Mouse (Mus musculus): ENCODE data around the gene Olfr645. TPM values are rescaled to one million over a fixed set of nuclear protein-coding genes. Genes with fewer than 3 reads are reported as not detected.

Gene Olfr645
- total RNA-seq (2021) = not detected in 2 replicates
- long read RNA-seq, experiment 1 = 0 reads
- long read RNA-seq, experiment 2 = 0 reads

DNA sequence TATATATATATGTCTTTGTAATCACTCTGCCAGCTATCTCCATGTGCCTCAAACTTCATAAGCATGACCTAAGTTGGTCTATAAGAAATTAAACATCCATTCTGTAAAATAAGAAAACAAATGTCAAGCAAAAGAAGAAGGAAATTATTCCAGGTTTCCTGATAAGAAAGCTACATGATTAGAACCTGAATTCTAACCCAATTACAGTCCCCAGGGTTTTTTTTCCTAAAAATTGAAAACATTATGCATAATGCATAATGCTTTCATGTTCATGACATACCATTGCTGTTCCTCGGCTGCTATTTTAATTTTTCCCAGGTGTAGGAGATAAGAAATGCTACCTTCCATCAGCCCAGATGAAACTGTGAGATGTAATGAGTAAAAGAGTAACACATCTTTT, at the start of gene Olfr645:
Gene Olfr645, minus strand, starts transcription at position 101 of the 400 bp plus-strand sequence.
- no peak for DNase-seq

DNA sequence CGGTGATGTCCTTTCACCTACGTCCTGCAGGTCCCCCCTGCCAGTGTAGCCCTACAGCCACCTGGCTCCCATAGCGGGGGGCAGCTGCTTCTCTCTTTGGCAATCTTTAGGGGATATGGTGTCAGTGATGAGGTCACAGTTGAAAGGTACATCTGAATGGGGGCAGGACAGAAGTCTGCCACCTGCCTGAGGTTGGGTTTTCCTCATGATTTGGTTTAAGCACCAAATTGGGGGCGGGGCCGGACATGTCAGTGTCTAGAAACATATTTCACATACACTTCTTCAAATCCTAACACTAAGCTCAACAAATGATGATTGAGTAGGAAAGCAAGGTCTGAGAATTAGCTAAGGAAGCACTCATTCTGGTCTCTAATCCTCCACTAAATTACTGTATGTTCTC, 44.5 kb upstream of the Olfr645 start, which contains the start of gene Ubqln5:
Gene Ubqln5, minus strand, starts transcription at position 101 of the 400 bp plus-strand sequence.
- DNase-seq = no peak

DNA sequence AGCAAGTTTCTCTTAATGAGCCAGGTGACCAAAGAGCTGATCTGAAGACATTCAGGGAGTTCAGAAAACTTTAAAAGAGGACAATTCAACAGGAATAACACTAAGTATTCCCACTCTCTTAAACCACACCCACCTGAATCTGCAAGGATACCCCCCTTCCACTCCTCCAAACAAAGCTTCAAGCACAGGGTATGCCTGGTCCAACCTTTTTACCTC, 19.4 kb upstream of the Olfr645 start, which contains the start of gene Olfr646:
Gene Olfr646, plus strand, starts transcription at position 117 of the 216 bp plus-strand sequence.
- DNase-seq = no peak

DNA sequence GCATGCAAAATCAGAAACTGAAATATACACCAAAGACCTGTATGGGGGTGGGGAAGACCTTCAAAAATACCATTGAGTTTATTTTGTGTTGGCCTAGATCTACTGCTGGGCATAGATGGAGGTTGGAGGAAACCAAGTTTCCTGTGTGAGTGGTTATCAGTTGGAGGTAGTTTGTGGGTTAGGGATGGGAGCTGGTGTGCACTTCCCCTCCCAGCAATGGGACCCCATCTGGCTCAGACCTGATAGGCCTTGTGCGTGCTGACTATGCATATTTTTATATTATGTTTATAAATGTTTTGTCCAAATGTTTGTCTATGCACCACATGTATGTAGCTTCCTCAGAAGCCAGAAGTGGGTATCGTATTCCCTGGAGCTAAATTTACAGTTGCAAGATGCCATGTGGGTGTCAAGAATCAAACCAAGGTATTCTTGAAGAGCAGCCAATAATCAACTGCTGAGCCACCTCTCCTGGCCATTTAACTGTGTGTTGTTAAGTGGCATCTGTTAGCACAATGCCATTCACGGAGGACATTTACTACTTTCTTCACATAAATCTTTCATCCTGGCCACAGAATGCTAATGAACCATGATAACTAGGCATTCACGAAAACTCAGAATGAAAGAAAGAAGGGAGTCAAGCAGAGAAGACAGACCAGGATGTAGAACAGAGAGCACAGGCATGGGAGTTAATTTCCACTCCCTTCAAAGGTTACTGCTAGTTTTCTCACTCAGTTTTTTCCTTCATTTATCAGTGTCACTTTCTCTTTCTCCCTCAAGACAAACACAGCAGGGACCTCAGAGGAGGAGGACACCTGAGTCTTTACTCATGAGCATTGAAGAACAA, 18.9 kb upstream of the Olfr645 start:
- DNase-seq = no peak

DNA sequence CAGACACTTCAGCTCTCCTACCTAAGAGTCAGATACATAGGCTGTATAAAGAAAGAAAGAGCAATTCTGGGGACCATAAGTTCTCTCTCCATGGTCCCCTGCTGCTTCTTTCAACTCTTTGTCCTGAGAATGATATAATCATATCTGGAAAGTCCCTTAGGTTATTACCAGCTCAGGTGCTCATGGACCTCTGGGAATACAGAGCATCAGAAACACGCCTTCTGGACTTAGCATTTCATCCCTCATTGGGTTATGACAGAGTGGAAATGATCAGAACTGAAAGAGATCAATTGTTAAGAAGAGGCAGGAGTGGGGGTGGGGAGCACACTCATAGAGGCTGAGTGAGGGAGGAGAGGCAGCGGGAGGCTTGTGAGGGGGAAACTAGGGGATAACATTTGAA, 13.5 kb downstream of the Olfr645 start, which contains the start of gene Olfr644:
Gene Olfr644, minus strand, starts transcription at position 101 of the 400 bp plus-strand sequence.
- no peak for DNase-seq

DNA sequence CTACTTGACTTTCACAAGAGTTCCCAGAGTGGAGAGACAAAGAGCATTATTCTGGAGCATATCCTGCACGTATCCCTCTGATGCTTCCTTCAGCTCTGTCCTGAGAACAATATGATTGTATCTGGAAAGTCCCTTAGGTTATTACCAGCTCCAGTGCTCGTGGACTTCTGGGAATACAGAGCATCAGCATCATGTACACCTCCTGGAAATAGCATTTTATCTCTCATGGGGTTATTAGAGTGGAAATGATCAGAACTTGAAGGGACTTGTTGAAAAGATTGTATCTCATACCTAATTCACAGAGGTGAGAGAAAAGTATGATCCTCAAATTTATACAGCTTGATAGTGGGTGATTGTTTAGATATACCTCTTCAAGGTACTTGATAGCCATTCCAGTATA, 23.9 kb downstream of the Olfr645 start, which contains the start of gene 4930516K23Rik:
Gene 4930516K23Rik, minus strand, starts transcription at position 101 of the 400 bp plus-strand sequence.
- DNase-seq = no peak

DNA sequence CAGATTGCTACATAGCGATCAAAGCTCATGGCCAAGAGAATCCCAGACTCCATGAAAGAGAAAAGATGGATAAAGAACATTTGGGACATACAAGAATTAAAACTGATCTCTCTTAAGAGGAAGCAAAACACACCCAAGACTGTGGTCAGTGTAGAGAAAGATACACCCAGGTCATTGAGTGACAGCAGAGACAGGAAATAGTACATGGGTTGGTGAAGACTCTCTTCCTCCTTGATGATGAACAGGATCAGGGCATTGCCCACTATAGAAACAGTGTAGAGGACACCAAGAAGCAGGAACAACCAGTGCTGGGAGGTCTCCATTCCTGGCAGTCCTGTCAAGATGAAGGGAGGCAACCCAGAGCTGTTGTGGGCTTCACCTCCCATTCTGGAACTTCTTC, 26.1 kb downstream of the Olfr645 start:
- DNase-seq = no peak

DNA sequence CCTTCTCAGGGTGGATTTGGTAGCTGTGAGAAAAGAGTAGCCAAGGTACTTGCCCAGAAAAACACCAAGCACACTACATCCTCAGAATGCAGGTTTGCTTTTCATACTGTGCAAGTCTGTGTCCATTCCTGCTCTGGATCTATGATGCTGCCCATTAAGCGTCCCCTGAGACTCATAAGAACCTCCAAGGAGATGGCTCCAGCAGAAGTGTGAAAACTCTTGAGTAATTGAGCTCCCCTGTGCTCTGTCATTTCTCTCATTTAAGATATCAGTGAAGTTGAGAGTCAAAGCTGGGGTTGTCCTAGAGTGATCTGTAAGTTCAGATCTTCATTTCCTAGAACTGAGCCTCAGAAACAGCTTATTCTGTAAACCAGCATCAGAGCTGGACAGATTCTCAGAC, 32.7 kb downstream of the Olfr645 start, which contains the start of gene Olfr642:
Gene Olfr642, minus strand, starts transcription at position 101 of the 400 bp plus-strand sequence.
- no peak for DNase-seq

DNA sequence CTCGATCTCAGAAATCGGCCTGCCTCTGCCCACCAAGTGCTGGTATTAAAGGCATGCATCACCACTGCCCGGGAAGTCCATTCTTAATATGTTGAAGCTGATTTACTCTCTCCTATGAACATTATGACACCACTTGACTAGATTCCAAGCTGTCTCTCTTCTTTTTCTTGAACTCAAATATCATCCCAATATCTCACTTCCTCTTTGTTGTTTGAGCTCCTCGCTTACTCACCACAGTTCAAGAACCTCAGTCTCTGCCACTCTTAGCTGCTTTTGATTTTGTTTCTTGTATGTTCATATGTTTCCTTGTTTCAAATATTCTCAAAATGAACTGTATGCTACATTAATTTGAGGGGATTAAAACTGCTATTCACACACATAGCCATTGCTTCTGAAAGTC, 34.5 kb downstream of the Olfr645 start:
- no peak for DNase-seq

DNA sequence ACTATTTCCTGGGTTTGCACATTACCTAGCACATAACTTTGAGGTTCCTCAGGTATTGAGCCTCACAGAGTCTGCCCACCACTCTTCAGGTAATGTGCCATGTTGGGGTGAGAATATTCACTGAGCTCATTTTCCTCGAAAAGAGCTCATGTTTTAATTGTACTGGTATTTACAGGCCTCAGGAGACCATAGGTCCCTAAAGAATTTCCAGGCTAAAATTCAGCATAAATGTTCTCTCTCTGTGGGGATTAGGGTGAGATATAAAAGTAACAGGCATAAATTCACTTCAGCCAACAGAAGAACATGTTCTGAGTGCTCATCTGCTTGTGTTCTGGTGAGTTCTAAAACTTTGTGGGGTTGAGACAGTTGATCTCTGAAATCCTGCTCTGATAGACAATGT, 50.1 kb downstream of the Olfr645 start, which contains the start of gene Olfr641:
Gene Olfr641, plus strand, starts transcription at position 301 of the 400 bp plus-strand sequence.
- no peak for DNase-seq

Other genes with a start within 250 kb of the Olfr645 start
- not detected in 2 replicates for gene Hbb-bh2, start 244.9 kb downstream of the Olfr645 start, total RNA-seq (2021)
- not detected in 2 replicates for gene Hbb-bh1, start 242.3 kb downstream of the Olfr645 start, total RNA-seq (2021)
- not detected in 2 replicates for gene Hbb-y, start 232.2 kb downstream of the Olfr645 start, total RNA-seq (2021)
- gene Olfr66, start 199.2 kb downstream of the Olfr645 start, total RNA-seq (2021) = not detected in 2 replicates
- gene Olfr64, start 191.0 kb downstream of the Olfr645 start, total RNA-seq (2021) = not detected in 2 replicates
- not detected in 2 replicates for gene Olfr65, start 182.0 kb downstream of the Olfr645 start, total RNA-seq (2021)
- not detected in 2 replicates for gene Olfr631, start 156.6 kb downstream of the Olfr645 start, total RNA-seq (2021)
- not detected in 2 replicates for gene Olfr632, start 151.1 kb downstream of the Olfr645 start, total RNA-seq (2021)
- not detected in 2 replicates for gene Olfr633, start 141.0 kb downstream of the Olfr645 start, total RNA-seq (2021)
- not detected in 2 replicates for gene Olfr635, start 114.3 kb downstream of the Olfr645 start, total RNA-seq (2021)
- not detected in 2 replicates for gene Olfr638, start 86.7 kb downstream of the Olfr645 start, total RNA-seq (2021)
- not detected in 2 replicates for gene Olfr639, start 68.2 kb downstream of the Olfr645 start, total RNA-seq (2021)
- not detected in 2 replicates for gene Olfr640, start 59.9 kb downstream of the Olfr645 start, total RNA-seq (2021)
- gene Olfr641, start 50.0 kb downstream of the Olfr645 start, total RNA-seq (2021) = not detected in 2 replicates
- not detected in 2 replicates for gene Olfr642, start 32.8 kb downstream of the Olfr645 start, total RNA-seq (2021)
- gene 4930516K23Rik, start 24.0 kb downstream of the Olfr645 start, total RNA-seq (2021) = not detected in 2 replicates
- gene Olfr644, start 13.6 kb downstream of the Olfr645 start, total RNA-seq (2021) = not detected in 2 replicates
- gene Olfr646, start 19.4 kb upstream of the Olfr645 start, total RNA-seq (2021) = not detected in 2 replicates
- gene Ubqln5, start 44.4 kb upstream of the Olfr645 start, total RNA-seq (2021) = not detected in 2 replicates
- not detected in 2 replicates for gene Olfr643, start 51.9 kb upstream of the Olfr645 start, total RNA-seq (2021)
- gene Ubqln3, start 57.8 kb upstream of the Olfr645 start, total RNA-seq (2021) = not detected in 2 replicates
- gene Ubqlnl, start 65.1 kb upstream of the Olfr645 start, total RNA-seq (2021) = not detected in 2 replicates
- gene Olfm5, start 79.4 kb upstream of the Olfr645 start, total RNA-seq (2021) = not detected in 2 replicates
- gene Olfr648, start 97.9 kb upstream of the Olfr645 start, total RNA-seq (2021) = not detected in 2 replicates
- gene Olfr649, start 110.5 kb upstream of the Olfr645 start, total RNA-seq (2021) = not detected in 2 replicates
- 0.30 and 0.74 TPM in 2 replicates for gene Trim6, start 133.3 kb upstream of the Olfr645 start, total RNA-seq (2021)
- gene Trim34a, start 159.0 kb upstream of the Olfr645 start, total RNA-seq (2021) = 5.9 and 7.7 TPM in 2 replicates
- gene Trim5, start 202.6 kb upstream of the Olfr645 start, total RNA-seq (2021) = 3.0 and 6.9 TPM in 2 replicates
- 8.1 and 17.0 TPM in 2 replicates for gene Trim12a, start 230.0 kb upstream of the Olfr645 start, total RNA-seq (2021)
- 0.38 and 0.52 TPM in 2 replicates for gene Trim34b, start 244.0 kb upstream of the Olfr645 start, total RNA-seq (2021)